Mouse (Mus musculus) testis, adult 2 months (tissue): ENCODE measurements around the gene Hspb7. TPM values are rescaled to one million over a fixed set of nuclear protein-coding genes. Genes with fewer than 3 reads are reported as not detected.

Experiments used
- H3K27ac ChIP-seq: fragments of 200-500 bp; 2 replicates; pipeline ENCODE4 v1.5.1; 2012; ENCODE audit warnings: low read depth, low read length; ENCODE audit not compliant: control insufficient read depth, insufficient read depth
- H3K27me3 ChIP-seq: fragments of 200-500 bp; 2 replicates; pipeline ENCODE4 v1.6.1; 2012; ENCODE audit warnings: mild to moderate bottlenecking, low read length, moderate library complexity; ENCODE audit not compliant: control insufficient read depth, insufficient read depth
- H3K36me3 ChIP-seq: fragments of 200-500 bp; 2 replicates; pipeline ENCODE4 v1.6.1; 2012; ENCODE audit warnings: mild to moderate bottlenecking, low read length; ENCODE audit not compliant: control insufficient read depth, insufficient read depth
- H3K4me1 ChIP-seq: fragments of 200-500 bp; 2 replicates; pipeline ENCODE4 v1.6.1; 2012; ENCODE audit warnings: low read length; ENCODE audit not compliant: control insufficient read depth, insufficient read depth
- H3K4me3 ChIP-seq: fragments of 200-500 bp; 2 replicates; pipeline ENCODE4 v1.5.1; 2012; ENCODE audit warnings: low read depth, mild to moderate bottlenecking, low read length, moderate library complexity, mixed read lengths; ENCODE audit not compliant: control insufficient read depth
- CTCF ChIP-seq: fragments of 200-500 bp; IDR thresholded peaks from 2 replicates; pipeline ENCODE4 v1.5.1; 2012; ENCODE audit warnings: low read depth, mild to moderate bottlenecking, inconsistent platforms, low read length, moderate library complexity; ENCODE audit not compliant: control insufficient read depth, insufficient read depth, insufficient replicate concordance
- POLR2A ChIP-seq: fragments of 200-500 bp; IDR thresholded peaks from 2 replicates; pipeline ENCODE4 v1.6.1; 2012; ENCODE audit warnings: low read depth, mild to moderate bottlenecking, inconsistent platforms, low read length, moderate library complexity; ENCODE audit not compliant: control insufficient read depth
- polyA plus RNA-seq: library from polyadenylated mRNA; depleted of rRNA; stranded (reverse); fragments of >200 nt; gene quantifications from 2 replicates; pipeline ENCODE4 v1.2.3, GENCODE M21; 2012

Gene Hspb7
- polyA plus RNA-seq, 1 experiment = 24.7 TPM

DNA sequence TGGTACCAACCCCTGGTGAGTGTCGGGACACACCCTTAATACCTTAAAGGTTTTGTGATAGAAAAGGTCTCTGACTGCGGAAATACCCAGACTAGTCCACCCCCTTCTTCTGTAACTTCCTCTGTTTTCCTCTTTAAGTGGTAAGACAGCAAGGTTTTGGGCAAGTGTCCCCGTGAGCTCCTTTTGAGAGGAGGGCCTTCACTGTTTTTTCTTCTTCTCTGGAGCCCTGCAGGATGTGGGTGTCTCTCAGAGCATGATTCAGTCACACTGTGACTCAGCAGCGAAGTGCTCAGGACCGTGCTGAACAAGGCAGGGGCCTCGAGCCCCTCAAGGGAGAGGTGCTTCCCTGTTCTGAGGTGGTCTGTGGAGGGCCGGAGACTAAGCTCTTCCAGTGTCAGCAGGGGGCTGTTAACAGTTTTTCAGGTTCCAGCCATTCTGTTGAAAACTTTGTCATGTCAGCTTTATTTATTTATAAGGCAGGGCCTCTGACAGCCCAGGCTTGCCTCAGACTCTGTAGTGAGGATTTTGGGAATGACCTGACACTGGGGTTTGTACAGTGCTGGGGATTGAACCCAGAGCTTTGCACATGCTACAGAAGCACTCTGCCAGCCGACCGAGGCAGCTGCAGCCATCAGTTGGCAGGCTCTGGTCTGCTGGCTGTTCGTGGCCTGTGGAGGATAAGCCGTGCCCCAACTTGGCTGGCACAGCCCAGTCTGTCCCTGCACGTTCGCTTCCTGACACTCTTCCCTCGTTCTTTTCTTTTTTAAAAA lies 34.2 kb downstream of the Hspb7 start:
- H3K27me3 ChIP-seq = no peaks in the 10 kb centered on the region
- no peaks in the 10 kb centered on the region for H3K36me3 ChIP-seq

GRCm38 (mm10) chr4:141455526-141455925 lies 34.9 kb downstream of the Hspb7 start:
- no peak overlapping the region for H3K4me3 ChIP-seq
- no peaks in the 10 kb centered on the region for H3K4me1 ChIP-seq
- no peaks in the 10 kb centered on the region for H3K36me3 ChIP-seq
- H3K27me3 ChIP-seq = no peaks in the 10 kb centered on the region
- H3K27ac ChIP-seq = no peak overlapping the region
- no peak for TF ChIP-seq POLR2A
- no peak for TF ChIP-seq CTCF

More for the DNA sequence above, 34.2 kb downstream of the Hspb7 start:
- H3K27ac ChIP-seq = no peak overlapping the region
- TF ChIP-seq CTCF = no peak
- no peak for TF ChIP-seq POLR2A
- H3K4me3 ChIP-seq = no peak overlapping the region
- H3K4me1 ChIP-seq = no peaks in the 10 kb centered on the region

GRCm38 (mm10) chr4:141456193-141456938 lies 35.8 kb downstream of the Hspb7 start:
- Histone ChIP-seq H3K27me3 (no peaks in the 10 kb centered on the region), H3K4me1 (no peaks in the 10 kb centered on the region), H3K4me3 (no peak overlapping the region), H3K27ac (no peak overlapping the region), H3K36me3 (no peaks in the 10 kb centered on the region)
- TF ChIP-seq CTCF (no peak), POLR2A (no peak)

- H3K4me1 ChIP-seq = no peaks in the 10 kb centered on the region
- H3K4me3 ChIP-seq = no peak overlapping the region
- H3K27ac ChIP-seq = no peak overlapping the region
- no peaks in the 10 kb centered on the region for H3K27me3 ChIP-seq
- no peaks in the 10 kb centered on the region for H3K36me3 ChIP-seq
- TF ChIP-seq POLR2A (no peak), CTCF (no peak)
Observed at GRCm38 (mm10) chr4:141458236-141458635, 37.7 kb downstream of the Hspb7 start.

- no peak overlapping the region for H3K4me3 ChIP-seq
- H3K36me3 ChIP-seq = no peaks in the 10 kb centered on the region
- H3K4me1 ChIP-seq = no peaks in the 10 kb centered on the region
- no peak for TF ChIP-seq POLR2A
- no peak overlapping the region for H3K27ac ChIP-seq
- no peaks in the 10 kb centered on the region for H3K27me3 ChIP-seq
Observed at GRCm38 (mm10) chr4:141458888-141459287, 38.3 kb downstream of the Hspb7 start.

DNA sequence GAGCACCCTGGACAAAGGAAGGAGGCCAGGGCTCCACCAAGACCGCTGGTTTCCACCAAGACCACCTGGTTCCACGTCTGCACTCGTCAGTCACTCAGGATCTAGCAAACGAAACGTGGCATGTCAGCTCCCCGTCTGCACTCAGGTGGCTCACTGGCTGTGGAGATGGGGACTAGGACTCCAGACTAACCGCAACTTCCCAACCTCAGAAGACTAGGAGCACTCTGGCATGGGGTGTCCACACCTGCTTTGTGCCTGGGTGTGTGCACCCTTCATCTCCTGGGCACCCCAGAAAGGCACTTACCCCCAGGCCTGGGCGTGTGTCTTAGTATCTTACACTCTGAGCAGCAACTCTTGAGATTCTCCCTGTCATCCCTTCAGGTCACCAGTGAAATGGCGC lies 39.2 kb downstream of the Hspb7 start:
- H3K36me3 ChIP-seq = peaks cover under 1% of the 10 kb centered on the region
- no peak overlapping the region for H3K4me3 ChIP-seq
- no peak overlapping the region for H3K27ac ChIP-seq
- H3K27me3 ChIP-seq = no peaks in the 10 kb centered on the region
- no peaks in the 10 kb centered on the region for H3K4me1 ChIP-seq
- TF ChIP-seq POLR2A = no peak
- no peak for TF ChIP-seq CTCF

- Histone ChIP-seq H3K4me1 (no peaks in the 10 kb centered on the region), H3K27ac (no peak overlapping the region), H3K4me3 (no peak overlapping the region), H3K27me3 (no peaks in the 10 kb centered on the region), H3K36me3 (peaks cover 2% of the 10 kb centered on the region)
- TF ChIP-seq CTCF (no peak), POLR2A (no peak)
Observed at GRCm38 (mm10) chr4:141460481-141460880, 39.9 kb downstream of the Hspb7 start.
